Mouse (Mus musculus): ENCODE measurements at regions not wholly inside any gene's neighbourhood (a gene's known extent, or its start where the extent isn't known, plus 50 kb on each side); places are given as distances from the start of the nearest gene placed in this dataset.
A peak's percentile ranks its signal among the peaks of the same experiment; 100 is the strongest.

DNA sequence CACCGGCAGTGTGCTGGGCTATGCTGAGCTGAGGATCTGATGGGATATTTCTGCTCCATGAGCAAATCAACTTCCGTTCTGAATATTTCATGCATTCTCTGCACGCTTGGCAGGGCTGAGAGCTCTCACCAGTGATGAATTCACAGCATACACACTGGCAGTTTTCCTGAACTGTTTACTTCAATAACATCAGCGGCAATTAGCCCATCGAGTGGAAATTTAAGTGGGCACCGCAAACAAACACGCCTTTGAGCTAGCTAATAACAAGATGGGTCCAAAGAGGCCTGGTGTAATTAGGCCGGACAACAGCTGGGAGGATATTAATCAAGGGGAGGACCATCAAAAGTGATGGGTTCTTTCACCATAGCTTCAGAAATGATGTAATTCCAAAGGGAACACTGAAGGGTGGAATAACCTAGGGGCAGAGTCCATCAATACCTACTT lies 938.6 kb downstream of the Synb start:
- peak; percentile 71 for ATAC-seq (ENCODE audit: low FRiP score, low read depth)
- WGBS, result 27% methylated on average over 8 of the region's 8 CpGs
- H3K27ac ChIP-seq (replicated peaks), result peak overlapping the region; percentile 56; the same call in 1 of the 2 replicates

GRCm38 (mm10) chr14:68345527-68345926 lies 948.6 kb downstream of the Synb start:
- Histone ChIP-seq H3K36me3 (no peaks in the 10 kb centered on the region), H3K4me1 (replicated peaks) (no peaks in the 10 kb centered on the region; the same call in 1 of the 2 replicates), H3K9me3 (no peaks in the 10 kb centered on the region), H3K27ac (replicated peaks) (no peak overlapping the region), H3K27me3 (no peaks in the 10 kb centered on the region), H3K4me3 (no peak overlapping the region), H3K9ac (no peak overlapping the region), H3K4me2 (no peak overlapping the region)
- WGBS, result 78% methylated on average over 4 of the region's 4 CpGs
- no peak for ATAC-seq (ENCODE audit: low FRiP score, low read depth)

More for the DNA sequence above, 938.6 kb downstream of the Synb start:
- H3K27me3 ChIP-seq, result no peaks in the 10 kb centered on the region
- H3K9me3 ChIP-seq, result no peaks in the 10 kb centered on the region
- no peak overlapping the region for H3K4me3 ChIP-seq
- H3K36me3 ChIP-seq, result no peaks in the 10 kb centered on the region
- no peak overlapping the region for H3K9ac ChIP-seq
- H3K4me1 ChIP-seq (replicated peaks), result peaks cover 8% of the 10 kb centered on the region; the same call in 1 of the 2 replicates
- no peak overlapping the region for H3K4me2 ChIP-seq

DNA sequence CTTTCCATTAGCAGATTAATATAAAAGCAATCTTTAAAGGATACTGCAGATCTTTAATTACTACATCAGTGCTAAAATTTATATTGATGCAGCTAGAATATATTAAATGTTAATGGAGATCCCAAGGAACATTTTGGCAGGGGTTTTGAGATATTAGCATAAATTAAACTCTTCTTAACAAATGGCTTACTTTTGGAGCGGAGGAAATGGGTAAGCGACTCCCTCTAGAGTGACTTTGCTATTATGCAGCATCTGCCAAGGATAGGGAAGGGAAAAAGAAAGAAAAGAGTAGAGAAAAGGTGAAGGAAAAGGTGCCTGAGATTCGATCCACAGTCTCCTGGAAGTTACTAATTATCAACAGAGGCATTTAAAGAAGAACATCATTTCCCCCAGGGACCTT lies 949.4 kb downstream of the Synb start:
- Histone ChIP-seq H3K27ac (replicated peaks) (no peak overlapping the region), H3K4me3 (no peak overlapping the region), H3K9ac (no peak overlapping the region), H3K27me3 (no peaks in the 10 kb centered on the region), H3K4me1 (replicated peaks) (no peaks in the 10 kb centered on the region; the same call in 1 of the 2 replicates), H3K36me3 (no peaks in the 10 kb centered on the region), H3K4me2 (no peak overlapping the region), H3K9me3 (no peaks in the 10 kb centered on the region)
- no peak for ATAC-seq (ENCODE audit: low FRiP score, low read depth)
- 48% methylated on average over 3 of the region's 3 CpGs for WGBS

- no peak overlapping the region for H3K27ac ChIP-seq (replicated peaks)
- H3K36me3 ChIP-seq, result no peaks in the 10 kb centered on the region
- H3K27me3 ChIP-seq, result no peaks in the 10 kb centered on the region
- 56% methylated on average over 5 of the region's 5 CpGs for WGBS
- no peak overlapping the region for H3K9ac ChIP-seq
- no peak overlapping the region for H3K4me2 ChIP-seq
- H3K4me3 ChIP-seq, result no peak overlapping the region
- no peaks in the 10 kb centered on the region for H3K4me1 ChIP-seq (replicated peaks)
- no peaks in the 10 kb centered on the region for H3K9me3 ChIP-seq
- no peak for ATAC-seq (ENCODE audit: low FRiP score, low read depth)
These were observed 955.7 kb downstream of the Synb start for GRCm38 (mm10) chr14:68338440-68338839.

- no peak overlapping the region for H3K4me2 ChIP-seq
- ATAC-seq (ENCODE audit: low FRiP score, low read depth), result no peak
- no peak overlapping the region for H3K27ac ChIP-seq (replicated peaks)
- WGBS, result 84% methylated on average over 1 of the region's 1 CpGs
- H3K9ac ChIP-seq, result no peak overlapping the region
- 0 out of 2 replicates have a peak, but pooled peaks cover 4% of the 10 kb centered on the region for H3K4me1 ChIP-seq (replicated peaks)
- H3K27me3 ChIP-seq, result no peaks in the 10 kb centered on the region
- no peaks in the 10 kb centered on the region for H3K36me3 ChIP-seq
- H3K4me3 ChIP-seq, result no peak overlapping the region
- H3K9me3 ChIP-seq, result no peaks in the 10 kb centered on the region
These were observed 969.0 kb downstream of the Synb start for GRCm38 (mm10) chr14:68325061-68325460.

DNA sequence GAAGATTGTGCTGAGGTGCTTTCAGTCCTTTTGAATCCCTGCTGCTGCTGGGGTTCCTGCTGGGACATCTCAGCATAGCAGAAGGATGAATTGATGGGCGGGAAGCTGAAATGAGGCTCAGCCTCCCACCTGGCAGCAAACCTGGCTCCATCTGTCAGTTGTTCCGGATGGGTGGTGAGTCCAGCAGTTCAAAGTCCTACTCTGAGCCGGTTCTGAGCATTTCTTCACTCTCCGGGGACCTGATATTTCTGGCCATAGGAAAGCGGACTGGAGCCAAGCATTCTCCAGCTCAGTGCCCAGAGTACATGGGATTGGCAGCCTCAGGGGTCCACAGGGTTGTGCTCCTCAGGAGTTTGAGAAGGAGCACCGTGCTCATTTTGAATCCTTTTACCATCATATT lies 971.1 kb downstream of the Synb start:
- Histone ChIP-seq H3K27me3 (no peaks in the 10 kb centered on the region), H3K4me2 (no peak overlapping the region), H3K4me1 (replicated peaks) (0 out of 2 replicates have a peak, but pooled peaks cover 4% of the 10 kb centered on the region), H3K9ac (no peak overlapping the region), H3K4me3 (no peak overlapping the region), H3K27ac (replicated peaks) (no peak overlapping the region), H3K36me3 (no peaks in the 10 kb centered on the region), H3K9me3 (no peaks in the 10 kb centered on the region)
- WGBS, result 47% methylated on average over 6 of the region's 6 CpGs
- ATAC-seq (ENCODE audit: low FRiP score, low read depth), result peak; percentile 34; the same call in 1 of the 2 replicates

GRCm38 (mm10) chr14:68307973-68308660 lies 986.0 kb downstream of the Synb start:
- Histone ChIP-seq H3K4me1 (replicated peaks) (no peaks in the 10 kb centered on the region), H3K4me2 (no peak overlapping the region), H3K27me3 (no peaks in the 10 kb centered on the region), H3K9me3 (no peaks in the 10 kb centered on the region), H3K27ac (replicated peaks) (no peak overlapping the region), H3K36me3 (no peaks in the 10 kb centered on the region), H3K9ac (no peak overlapping the region), H3K4me3 (no peak overlapping the region)
- WGBS, result 89% methylated on average over 2 of the region's 2 CpGs
- no peak for ATAC-seq (ENCODE audit: low FRiP score, low read depth)

DNA sequence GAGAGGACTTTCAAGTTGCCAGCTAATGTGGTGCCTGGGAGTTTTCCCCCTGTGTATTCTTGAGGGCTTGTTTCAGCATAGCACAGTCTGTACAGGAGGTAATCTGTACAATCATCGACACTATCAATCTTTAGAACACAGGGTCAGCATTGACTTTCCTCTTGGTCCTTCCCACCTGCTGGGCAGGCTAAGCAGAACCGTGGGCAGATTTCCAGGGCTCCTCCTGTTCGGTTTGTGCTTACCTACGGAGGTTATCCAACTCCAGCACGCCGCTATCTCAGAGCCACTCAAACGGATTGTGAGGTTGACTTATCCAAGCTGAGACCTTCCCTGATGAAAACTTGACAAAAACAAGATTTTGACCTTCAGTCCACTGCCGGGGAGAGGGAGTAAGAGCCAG lies 988.9 kb downstream of the Synb start:
- Histone ChIP-seq H3K4me2 (no peak overlapping the region), H3K4me3 (no peak overlapping the region), H3K27ac (replicated peaks) (no peak overlapping the region), H3K27me3 (no peaks in the 10 kb centered on the region), H3K9me3 (no peaks in the 10 kb centered on the region), H3K36me3 (no peaks in the 10 kb centered on the region), H3K9ac (no peak overlapping the region), H3K4me1 (replicated peaks) (no peaks in the 10 kb centered on the region)
- WGBS, result 89% methylated on average over 8 of the region's 8 CpGs
- ATAC-seq (ENCODE audit: low FRiP score, low read depth), result no peak

GRCm38 (mm10) chr14:68301710-68302109 lies 992.4 kb downstream of the Synb start:
- Histone ChIP-seq H3K36me3 (no peaks in the 10 kb centered on the region), H3K9me3 (no peaks in the 10 kb centered on the region), H3K4me3 (no peak overlapping the region), H3K27ac (replicated peaks) (no peak overlapping the region), H3K4me1 (replicated peaks) (no peaks in the 10 kb centered on the region), H3K4me2 (no peak overlapping the region), H3K27me3 (no peaks in the 10 kb centered on the region), H3K9ac (no peak overlapping the region)
- 41% methylated on average over 4 of the region's 4 CpGs for WGBS
- no peak for ATAC-seq (ENCODE audit: low FRiP score, low read depth)

DNA sequence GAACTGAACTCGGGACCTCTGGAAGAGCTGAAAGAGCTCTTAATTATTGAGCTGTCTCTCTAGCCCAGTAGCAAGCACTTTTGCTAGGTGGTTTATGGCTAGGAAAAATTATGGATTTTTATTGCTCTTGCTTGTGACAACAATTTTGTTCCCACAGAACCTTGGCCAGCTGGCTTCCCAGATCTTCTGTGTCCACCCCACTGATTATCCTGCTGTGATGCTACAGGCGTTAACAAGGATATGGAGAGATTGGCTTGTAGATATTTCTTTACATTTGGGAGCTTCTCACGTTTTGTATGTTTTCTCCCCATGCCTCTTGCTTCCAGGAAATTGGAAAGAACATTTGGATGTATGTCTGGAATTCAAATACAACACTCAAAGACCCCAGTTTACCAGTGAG lies 1008.6 kb downstream of the Synb start:
- Histone ChIP-seq H3K4me3 (no peak overlapping the region), H3K4me2 (no peak overlapping the region), H3K36me3 (no peaks in the 10 kb centered on the region), H3K9me3 (no peaks in the 10 kb centered on the region), H3K27me3 (no peaks in the 10 kb centered on the region), H3K27ac (replicated peaks) (no peak overlapping the region), H3K4me1 (replicated peaks) (no peaks in the 10 kb centered on the region), H3K9ac (no peak overlapping the region)
- ATAC-seq (ENCODE audit: low FRiP score, low read depth), result no peak
- 73% methylated on average over 3 of the region's 3 CpGs for WGBS

DNA sequence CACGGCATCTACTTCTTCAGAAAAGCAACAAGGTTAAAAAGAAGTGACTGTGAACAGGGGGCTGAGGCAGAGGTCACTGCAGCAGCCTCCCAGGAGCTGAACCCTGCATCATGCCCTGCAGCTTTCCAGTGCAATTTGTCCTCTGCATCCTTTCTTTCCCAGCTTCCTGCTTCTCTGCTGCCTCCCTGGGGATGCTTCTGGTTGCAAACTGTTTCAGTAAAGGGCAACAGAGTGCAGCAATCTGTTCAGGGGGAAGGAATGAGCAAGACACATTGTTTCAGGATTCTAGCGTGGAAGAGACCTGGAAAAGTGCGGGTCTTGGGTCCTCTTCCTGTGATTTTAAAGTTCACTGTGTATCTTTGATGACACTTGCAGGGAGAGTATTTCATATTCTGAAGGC lies 1032.7 kb downstream of the Synb start:
- no peak overlapping the region for H3K9ac ChIP-seq
- H3K9me3 ChIP-seq, result no peaks in the 10 kb centered on the region
- H3K4me3 ChIP-seq, result no peak overlapping the region
- no peak overlapping the region for H3K27ac ChIP-seq (replicated peaks)
- H3K36me3 ChIP-seq, result no peaks in the 10 kb centered on the region
- no peaks in the 10 kb centered on the region for H3K27me3 ChIP-seq
- H3K4me2 ChIP-seq, result no peak overlapping the region
- peaks cover 7% of the 10 kb centered on the region; the same call in 1 of the 2 replicates for H3K4me1 ChIP-seq (replicated peaks)
- WGBS, result 42% methylated on average over 3 of the region's 3 CpGs
- ATAC-seq (ENCODE audit: low FRiP score, low read depth), result no peak

- ATAC-seq (ENCODE audit: low FRiP score, low read depth), result no peak
- Histone ChIP-seq H3K4me1 (replicated peaks) (no peaks in the 10 kb centered on the region), H3K4me2 (no peak overlapping the region), H3K36me3 (no peaks in the 10 kb centered on the region), H3K9me3 (no peaks in the 10 kb centered on the region), H3K4me3 (no peak overlapping the region), H3K27ac (replicated peaks) (no peak overlapping the region), H3K27me3 (no peaks in the 10 kb centered on the region), H3K9ac (no peak overlapping the region)
- 86% methylated on average over 2 of the region's 2 CpGs for whole genome bisulfite sequencing
These were observed 1047.1 kb downstream of the Synb start for GRCm38 (mm10) chr14:68246966-68247365.

DNA sequence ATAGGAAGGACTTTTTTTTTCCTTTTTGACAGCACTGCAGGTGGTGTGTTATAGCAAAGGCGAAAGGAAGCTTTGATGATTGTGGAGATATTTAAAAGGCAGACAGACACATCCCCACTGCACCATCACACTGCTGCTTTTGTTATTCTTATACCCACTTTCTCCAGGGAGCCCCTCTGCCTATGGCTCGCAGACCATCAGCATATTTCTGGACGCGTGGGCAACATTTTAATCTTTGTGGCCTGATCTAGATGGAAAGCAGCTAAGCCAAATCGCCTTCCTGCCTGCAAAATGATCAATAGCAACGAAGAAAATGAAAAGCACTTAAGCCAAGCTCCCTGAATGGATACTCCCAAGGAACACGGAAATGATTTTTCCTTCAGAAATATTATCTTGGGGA lies 1054.0 kb downstream of the Synb start:
- Histone ChIP-seq H3K36me3 (no peaks in the 10 kb centered on the region), H3K9me3 (no peaks in the 10 kb centered on the region), H3K27me3 (no peaks in the 10 kb centered on the region), H3K4me1 (replicated peaks) (no peaks in the 10 kb centered on the region), H3K27ac (replicated peaks) (no peak overlapping the region), H3K9ac (no peak overlapping the region), H3K4me2 (no peak overlapping the region), H3K4me3 (no peak overlapping the region)
- 56% methylated on average over 7 of the region's 7 CpGs for WGBS
- no peak for ATAC-seq (ENCODE audit: low FRiP score, low read depth)
